Mouse (Mus musculus) small intestine, adult 2 months (tissue): ENCODE data around the gene Cacna1c. TPM values are rescaled to one million over a fixed set of nuclear protein-coding genes. Genes with fewer than 3 reads are reported as not detected.

Source experiments
- H3K27ac ChIP-seq: fragments of 200-500 bp; 2 replicates; pipeline ENCODE4 v1.5.1; 2012; ENCODE audit warnings: low read depth, low read length, control low read depth, inconsistent platforms; ENCODE audit not compliant: insufficient read depth
- H3K27me3 ChIP-seq: fragments of 200-500 bp; 2 replicates; pipeline ENCODE4 v1.6.1; 2012; ENCODE audit warnings: mild to moderate bottlenecking, moderate library complexity, low read length, inconsistent platforms; ENCODE audit not compliant: control insufficient read depth, insufficient read depth
- H3K36me3 ChIP-seq: fragments of 200-500 bp; 2 replicates; pipeline ENCODE4 v1.6.1; 2012; ENCODE audit warnings: mild to moderate bottlenecking, low read length, control low read depth, inconsistent platforms; ENCODE audit not compliant: control insufficient read depth, insufficient read depth
- H3K4me1 ChIP-seq: fragments of 200-500 bp; 2 replicates; pipeline ENCODE4 v1.6.1; 2012; ENCODE audit warnings: low read length, inconsistent platforms, mixed read lengths; ENCODE audit not compliant: control insufficient read depth, insufficient read depth, insufficient read length
- H3K4me3 ChIP-seq: fragments of 200-500 bp; 2 replicates; pipeline ENCODE4 v1.5.1; 2012; ENCODE audit warnings: low read depth, mild to moderate bottlenecking, control low read depth, inconsistent platforms, low read length, moderate library complexity
- CTCF ChIP-seq: fragments of 200-500 bp; IDR thresholded peaks from 2 replicates; pipeline ENCODE4 v1.5.1; 2012; ENCODE audit warnings: low read depth, mild to moderate bottlenecking, control low read depth, inconsistent platforms, low read length, moderate library complexity, mixed read lengths; ENCODE audit not compliant: insufficient replicate concordance, insufficient read length; ENCODE audit errors: extremely low read depth
- POLR2A ChIP-seq: fragments of 200-500 bp; IDR thresholded peaks from 2 replicates; pipeline ENCODE4 v1.6.1; 2012; ENCODE audit warnings: low read depth, mild to moderate bottlenecking, control low read depth, inconsistent platforms, low read length, moderate library complexity
- WGBS: fragments of 180-500 bp; shearing (Covaris S2); methylation state at CpG from one replicate; pipeline ENCODE4 v1.1.7; 2018; 5-methylcytosine and 5-hydroxymethylcytosine counted together
- polyA plus RNA-seq: library from polyadenylated mRNA; depleted of rRNA; stranded (reverse); fragments of >200 nt; gene quantifications from 2 replicates; pipeline ENCODE4 v1.2.3, GENCODE M21; 2012

Gene Cacna1c
- polyA plus RNA-seq, 1 experiment, result 2.6 TPM

DNA sequence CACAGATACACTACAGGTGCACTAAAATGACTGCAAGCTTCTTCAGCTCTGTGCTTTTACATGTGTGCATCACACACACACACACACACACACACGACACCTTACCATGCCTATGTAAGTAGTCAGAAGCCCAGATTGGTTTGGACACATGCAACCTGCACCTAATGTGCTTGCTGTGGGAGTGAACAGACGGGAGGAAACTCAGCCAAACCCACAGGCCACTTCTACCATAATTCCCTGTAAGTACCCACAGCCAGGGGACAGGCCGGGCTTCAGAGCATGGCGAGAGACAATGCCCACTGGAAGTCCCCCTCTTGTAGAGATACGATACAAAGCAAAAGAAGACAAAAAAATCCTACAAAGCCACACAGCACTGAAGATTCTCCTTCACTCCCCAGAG lies 258.7 kb downstream of the Cacna1c start:
- Histone ChIP-seq H3K4me1 (no peaks in the 10 kb centered on the region), H3K4me3 (no peak overlapping the region), H3K27ac (no peak overlapping the region), H3K27me3 (no peaks in the 10 kb centered on the region), H3K36me3 (no peaks in the 10 kb centered on the region)
- WGBS, result 79% methylated on average over 5 of the region's 5 CpGs
- TF ChIP-seq CTCF (no peak), POLR2A (no peak)

- WGBS, result 79% methylated on average over 9 of the region's 9 CpGs
- TF ChIP-seq CTCF (no peak), POLR2A (no peak)
- Histone ChIP-seq H3K27me3 (no peaks in the 10 kb centered on the region), H3K4me1 (no peaks in the 10 kb centered on the region), H3K27ac (no peak overlapping the region), H3K4me3 (no peak overlapping the region), H3K36me3 (no peaks in the 10 kb centered on the region)
These were observed 260.4 kb downstream of the Cacna1c start for GRCm38 (mm10) chr6:118935520-118936415.

DNA sequence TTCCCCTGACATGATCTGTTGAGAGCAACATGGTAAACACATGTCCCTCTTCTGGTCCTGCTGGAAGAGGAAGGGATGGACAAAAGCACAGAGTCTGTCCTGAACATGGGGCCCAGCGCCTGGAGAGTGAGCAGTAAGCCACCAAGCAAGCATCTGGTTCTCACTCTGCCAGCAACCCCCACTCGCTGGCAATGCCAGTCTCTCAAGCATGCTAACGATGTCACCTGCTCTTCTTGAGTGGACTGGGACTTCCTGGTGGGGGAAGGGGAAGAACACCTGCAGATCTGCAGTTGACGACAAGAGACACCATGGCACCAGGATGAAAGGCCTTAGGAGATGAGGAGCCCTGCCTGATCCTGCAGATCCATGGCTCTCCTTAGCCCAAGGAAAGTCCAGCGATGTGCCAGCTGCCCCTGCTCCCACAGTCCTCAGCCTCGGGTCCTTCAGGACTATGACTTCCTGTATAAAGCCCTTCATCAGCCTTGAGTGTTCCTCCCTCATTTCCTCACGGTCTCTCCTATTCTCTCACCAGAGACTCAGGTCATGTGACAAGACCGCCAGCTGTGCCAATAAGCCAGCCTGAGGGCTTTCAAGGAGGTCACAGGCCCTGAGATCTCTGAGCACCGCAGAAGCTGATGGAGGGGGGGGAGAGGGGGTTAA lies 261.8 kb downstream of the Cacna1c start:
- Histone ChIP-seq H3K4me3 (no peak overlapping the region), H3K27ac (no peak overlapping the region), H3K4me1 (no peaks in the 10 kb centered on the region), H3K36me3 (no peaks in the 10 kb centered on the region), H3K27me3 (no peaks in the 10 kb centered on the region)
- 51% methylated on average over 9 of the region's 9 CpGs for WGBS
- TF ChIP-seq POLR2A (no peak), CTCF (no peak)

GRCm38 (mm10) chr6:118933017-118933594 lies 263.1 kb downstream of the Cacna1c start:
- Histone ChIP-seq H3K4me3 (no peak overlapping the region), H3K27ac (no peak overlapping the region), H3K27me3 (no peaks in the 10 kb centered on the region), H3K4me1 (no peaks in the 10 kb centered on the region), H3K36me3 (no peaks in the 10 kb centered on the region)
- WGBS, result 84% methylated on average over 9 of the region's 9 CpGs
- TF ChIP-seq POLR2A (no peak), CTCF (no peak)

- TF ChIP-seq CTCF (no peak), POLR2A (no peak)
- H3K4me3 ChIP-seq, result no peak overlapping the region
- no peak overlapping the region for H3K27ac ChIP-seq
- WGBS, result 79% methylated on average over 8 of the region's 8 CpGs
- H3K27me3 ChIP-seq, result no peaks in the 10 kb centered on the region
- H3K36me3 ChIP-seq, result no peaks in the 10 kb centered on the region
- H3K4me1 ChIP-seq, result no peaks in the 10 kb centered on the region
These were observed 264.1 kb downstream of the Cacna1c start for GRCm38 (mm10) chr6:118932002-118932700.

DNA sequence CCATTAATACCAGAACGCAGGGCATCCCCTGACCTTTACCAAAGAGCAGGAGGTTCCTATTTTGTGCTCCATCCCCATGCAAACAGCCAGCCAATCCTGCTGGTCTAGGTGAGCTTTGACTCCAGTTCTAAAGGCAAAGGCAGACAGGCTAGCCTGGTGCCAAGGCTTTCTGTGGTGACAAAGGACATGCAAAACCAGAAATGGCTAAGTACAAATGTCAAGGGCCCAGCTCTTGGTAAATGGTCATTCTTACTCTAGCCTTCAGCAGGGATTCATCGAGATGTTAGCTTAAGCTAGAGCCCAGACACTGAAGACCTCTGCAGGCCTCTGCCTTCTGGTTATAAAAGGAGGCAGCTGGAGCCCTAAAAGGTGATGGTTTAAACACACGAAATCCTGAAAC lies 269.5 kb downstream of the Cacna1c start:
- no peak overlapping the region for H3K27ac ChIP-seq
- H3K4me1 ChIP-seq, result no peaks in the 10 kb centered on the region
- H3K4me3 ChIP-seq, result no peak overlapping the region
- H3K36me3 ChIP-seq, result no peaks in the 10 kb centered on the region
- WGBS, result 79% methylated on average over 3 of the region's 3 CpGs
- TF ChIP-seq CTCF, result no peak
- TF ChIP-seq POLR2A, result no peak
- H3K27me3 ChIP-seq, result no peaks in the 10 kb centered on the region

- Histone ChIP-seq H3K4me3 (no peak overlapping the region), H3K27me3 (no peaks in the 10 kb centered on the region), H3K4me1 (no peaks in the 10 kb centered on the region), H3K36me3 (no peaks in the 10 kb centered on the region), H3K27ac (no peak overlapping the region)
- no peak for TF ChIP-seq POLR2A
- no peak for TF ChIP-seq CTCF
- 72% methylated on average over 12 of the region's 12 CpGs for WGBS
These were observed 271.8 kb downstream of the Cacna1c start for GRCm38 (mm10) chr6:118924426-118924825.
